Mouse (Mus musculus) mature B cell (primary cell): ENCODE measurements around the gene Frs2.

Experiments
- in situ Hi-C: fragments of 300-500 bp; cut with MboI; formaldehyde crosslinking; loops from 2 replicates; pipeline ENCODE4 v1.14.3; 2019

Frs2 gene

DNA sequence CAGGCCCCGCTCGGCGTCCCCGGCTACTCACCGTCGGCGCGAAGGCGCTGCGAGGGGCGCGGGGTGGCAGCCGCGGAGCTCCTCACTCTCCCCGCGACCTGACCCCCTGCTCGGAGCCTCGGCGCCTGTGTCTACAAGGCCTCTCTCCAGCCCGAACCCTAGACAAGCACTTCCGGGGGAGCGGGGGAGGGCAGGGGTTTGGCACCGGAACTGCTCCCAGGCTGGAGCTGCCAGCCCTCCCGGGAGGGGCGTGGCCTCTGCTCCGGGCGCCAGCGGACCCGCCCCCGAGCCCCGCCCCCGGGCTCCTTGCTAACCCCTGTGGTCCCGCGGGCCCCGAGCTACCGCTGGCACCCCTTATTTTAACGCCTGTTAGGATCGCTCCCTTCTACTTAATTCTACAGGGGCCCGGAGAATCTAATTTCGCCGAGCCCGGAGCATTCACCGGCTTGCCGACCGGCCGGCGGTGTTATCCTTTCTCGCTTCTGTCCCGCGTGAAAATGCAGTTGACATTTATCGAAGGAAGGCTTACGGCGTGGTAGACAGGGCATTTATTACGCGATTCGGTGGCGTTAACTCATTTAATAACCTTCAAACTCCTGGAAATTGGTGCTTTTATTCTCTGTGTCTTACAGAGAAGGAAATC is at the start of gene Frs2:
Gene Frs2, minus strand, starts transcription at position 174 of the 643 bp plus-strand sequence.
- in situ Hi-C loops = no loop called here

DNA sequence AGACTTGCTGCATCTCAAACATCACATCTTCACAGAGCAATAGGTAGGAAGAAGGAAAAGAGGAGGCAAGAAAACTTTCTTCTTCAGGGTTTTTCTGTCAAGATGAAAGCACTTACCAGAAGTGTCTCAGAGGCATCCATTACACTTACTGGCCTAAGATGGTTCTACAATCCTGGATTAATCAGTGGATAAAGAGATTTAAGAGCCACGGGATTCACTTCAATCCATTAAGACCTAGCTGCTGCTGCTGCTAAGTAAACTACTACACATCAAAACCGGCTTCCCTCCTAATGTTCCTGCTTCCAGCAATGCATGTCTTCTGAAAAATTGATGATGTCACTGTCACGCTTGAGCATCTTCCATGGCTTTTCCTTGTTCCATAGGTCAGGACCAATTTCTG is 48.4 kb upstream of the Frs2 start:
- in situ Hi-C loops = no loop called here

DNA sequence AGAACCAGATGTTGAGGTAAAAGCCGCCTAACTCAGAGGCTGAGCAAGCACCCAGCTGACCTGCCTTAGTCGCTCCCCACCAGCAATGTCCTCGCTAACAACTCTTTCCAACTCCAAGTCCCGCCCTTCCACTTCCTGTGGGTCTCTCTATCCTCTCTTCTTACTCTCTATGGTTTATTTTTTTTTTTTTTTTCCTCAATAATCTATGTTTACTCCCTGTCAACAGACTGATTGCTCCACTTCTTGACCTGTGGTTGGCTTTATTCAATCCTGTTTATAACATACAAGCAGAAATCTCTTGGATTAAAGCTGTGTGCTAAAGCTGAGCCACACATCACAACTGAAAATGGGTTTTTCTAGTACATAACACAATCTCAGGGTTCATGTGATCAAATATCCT is 47.4 kb upstream of the Frs2 start:
- in situ Hi-C loops = no loop called here

DNA sequence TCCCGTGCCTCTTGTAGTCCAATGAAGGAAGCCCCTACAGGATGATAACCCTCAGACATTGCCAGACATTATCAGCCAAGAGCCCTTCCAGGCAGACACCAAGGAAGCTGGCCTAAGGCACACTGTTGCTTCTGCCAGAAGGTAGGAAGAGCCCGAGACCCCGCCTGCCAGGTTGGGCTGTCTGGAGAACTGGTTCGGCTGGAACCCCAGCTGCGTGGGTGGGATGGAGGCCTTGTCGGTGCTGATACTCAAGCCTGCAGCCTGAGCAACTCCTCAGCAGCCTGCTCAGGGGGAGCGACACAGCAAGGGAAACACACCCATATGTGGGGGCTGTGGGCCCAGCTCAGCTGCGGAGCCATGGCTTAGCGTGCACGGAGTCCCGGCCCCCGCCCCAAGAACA is 46.7 kb upstream of the Frs2 start:
- in situ Hi-C loops = no loop called here

DNA sequence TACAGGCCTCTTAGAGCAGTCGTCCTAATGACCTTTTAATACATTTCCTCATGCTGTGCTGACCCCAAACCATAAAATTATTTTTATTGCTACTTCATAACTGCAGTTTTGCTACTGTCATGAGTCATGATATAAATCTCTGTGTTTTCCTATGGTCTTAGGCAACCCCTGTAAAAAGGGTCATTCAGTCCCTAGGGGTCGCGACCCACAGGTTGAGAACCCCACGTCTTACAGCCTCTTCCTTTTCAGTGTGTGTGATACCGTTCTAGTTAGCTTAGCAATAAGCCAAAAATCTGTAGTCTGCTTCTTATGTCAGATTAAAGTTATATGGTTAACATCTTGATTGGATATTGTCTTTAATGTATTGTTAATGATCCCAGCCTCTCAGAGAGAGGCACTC is 45.0 kb upstream of the Frs2 start:
- in situ Hi-C loops = no loop called here

DNA sequence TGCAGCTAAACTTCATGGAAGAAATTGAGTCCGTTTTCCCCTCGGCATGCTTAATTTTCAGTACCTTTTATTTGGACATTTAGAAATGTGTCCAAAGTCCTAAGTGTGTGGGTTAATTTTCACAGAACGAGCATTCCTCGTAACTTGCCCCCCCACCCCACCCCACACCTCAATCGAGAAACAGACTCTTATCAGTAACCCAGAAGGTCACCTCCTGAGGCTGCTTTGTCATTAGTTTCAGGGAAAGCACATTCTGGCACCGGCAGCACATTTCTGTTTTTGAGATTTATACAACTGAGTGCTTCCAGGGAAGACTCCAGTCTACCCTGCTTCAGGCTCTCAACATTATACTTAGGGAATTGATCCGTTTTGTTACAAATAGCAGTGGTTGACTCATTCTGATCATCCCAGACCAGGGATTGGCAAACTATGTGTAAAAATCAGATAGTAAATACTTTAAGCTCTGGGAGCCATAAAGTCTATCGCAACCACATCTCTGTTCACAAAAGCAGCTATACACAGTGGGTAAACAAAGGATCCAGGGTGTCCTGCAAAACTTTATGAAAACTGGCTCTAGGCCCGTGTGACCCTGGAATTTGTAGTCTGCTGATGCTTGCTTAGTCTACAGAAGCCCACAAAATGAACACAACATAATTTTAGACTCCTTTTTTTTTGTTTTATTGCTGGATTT is 37.2 kb upstream of the Frs2 start:
- in situ Hi-C loops = no loop called here

DNA sequence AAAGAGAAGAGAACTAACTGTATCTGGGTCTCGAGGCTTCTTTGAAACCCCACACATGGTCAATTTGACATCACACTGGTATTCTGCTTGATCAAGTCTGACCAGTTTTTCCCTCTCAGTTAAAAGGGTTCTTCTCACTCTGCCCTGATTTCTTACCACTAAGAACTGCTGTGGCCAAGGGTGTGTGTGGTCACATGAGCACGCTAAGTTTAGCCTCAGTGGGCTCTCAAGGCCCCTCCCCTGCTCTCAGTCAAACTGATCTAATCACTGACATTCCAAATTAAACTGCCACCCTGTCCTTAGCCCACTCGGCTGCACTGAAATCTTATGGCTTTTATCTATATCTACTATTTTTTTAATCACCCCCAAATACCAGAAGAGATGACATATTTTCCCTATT is 32.8 kb upstream of the Frs2 start:
- in situ Hi-C loops = no loop called here

DNA sequence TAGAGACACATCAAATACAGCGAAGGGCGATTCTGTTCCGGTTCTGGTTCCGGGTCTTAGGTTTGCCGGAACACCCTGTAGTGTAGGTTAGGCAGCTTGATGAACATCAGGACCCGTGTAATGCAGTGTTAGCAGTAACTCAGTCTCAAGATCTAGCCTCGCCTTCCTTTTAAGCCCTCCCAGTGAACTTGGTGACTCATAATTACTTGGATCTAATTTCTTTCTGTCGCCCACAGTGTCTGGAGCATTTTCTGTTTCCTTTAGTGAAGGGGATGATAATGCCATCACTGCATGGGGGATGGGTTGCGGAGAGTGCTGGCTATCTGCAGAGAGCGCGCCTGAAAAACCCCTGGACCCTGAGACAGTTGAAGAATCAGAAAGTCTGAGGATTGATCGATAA is 26.3 kb upstream of the Frs2 start:
- in situ Hi-C loops = no loop called here

DNA sequence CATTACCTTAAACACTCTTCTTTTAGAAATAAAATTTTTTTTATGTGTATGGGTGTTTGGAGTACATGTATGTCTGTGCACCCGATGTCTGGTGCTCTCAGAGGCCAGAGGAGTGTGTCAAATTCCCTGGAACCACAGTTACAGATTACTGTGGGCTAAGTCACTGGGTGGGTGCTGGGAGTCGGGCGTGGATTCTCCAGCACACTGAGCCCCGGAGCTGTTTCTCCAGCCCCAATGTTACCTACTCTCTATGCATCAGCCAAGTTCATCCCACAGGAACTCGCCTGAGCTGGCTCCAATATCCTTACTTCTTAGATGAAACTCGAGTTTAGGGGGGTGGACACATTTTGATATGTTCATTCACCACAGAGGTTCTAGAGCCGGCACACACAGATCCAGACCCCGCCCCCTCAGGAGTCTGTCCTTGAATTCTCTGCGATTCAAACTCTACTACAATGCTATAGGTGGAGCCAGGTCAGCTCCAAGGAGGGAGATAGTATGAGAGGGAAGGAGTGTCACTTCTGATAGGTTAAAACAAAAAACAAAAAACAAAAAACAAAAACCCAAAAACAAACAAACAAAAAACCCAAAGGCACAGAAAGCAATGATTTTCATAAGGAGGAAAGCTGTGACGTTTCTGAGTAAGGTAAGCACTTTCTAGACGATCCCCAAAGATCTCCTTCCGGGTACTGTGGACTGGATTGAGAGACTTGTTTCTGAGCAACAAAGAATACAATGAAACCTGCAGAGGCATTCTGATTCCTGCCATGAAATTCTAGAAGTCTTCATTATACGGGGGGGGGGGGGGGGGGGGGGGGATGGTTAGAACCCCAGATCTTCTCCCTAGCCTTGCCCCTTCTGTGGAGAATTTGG is 25.5 kb upstream of the Frs2 start:
- in situ Hi-C loops = no loop called here

DNA sequence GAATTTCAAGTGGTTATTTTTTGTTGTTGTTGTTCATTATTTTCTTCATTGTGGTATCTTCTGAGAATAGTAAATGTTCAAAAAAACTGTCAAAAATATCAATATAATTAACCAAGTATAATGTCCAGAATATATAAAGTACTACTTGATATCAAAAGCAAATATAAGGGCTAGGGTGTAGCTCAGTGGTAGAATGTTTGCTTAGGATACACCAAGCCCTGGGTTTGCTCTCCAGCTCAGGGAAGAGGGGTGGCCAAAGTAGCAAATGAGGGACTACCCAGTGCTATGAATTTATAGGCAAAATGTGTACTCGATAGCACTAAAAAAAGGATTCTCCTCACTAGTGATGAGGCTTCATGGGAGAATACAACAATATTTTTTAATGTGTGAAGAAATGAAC is 24.8 kb upstream of the Frs2 start:
- in situ Hi-C loops = no loop called here

DNA sequence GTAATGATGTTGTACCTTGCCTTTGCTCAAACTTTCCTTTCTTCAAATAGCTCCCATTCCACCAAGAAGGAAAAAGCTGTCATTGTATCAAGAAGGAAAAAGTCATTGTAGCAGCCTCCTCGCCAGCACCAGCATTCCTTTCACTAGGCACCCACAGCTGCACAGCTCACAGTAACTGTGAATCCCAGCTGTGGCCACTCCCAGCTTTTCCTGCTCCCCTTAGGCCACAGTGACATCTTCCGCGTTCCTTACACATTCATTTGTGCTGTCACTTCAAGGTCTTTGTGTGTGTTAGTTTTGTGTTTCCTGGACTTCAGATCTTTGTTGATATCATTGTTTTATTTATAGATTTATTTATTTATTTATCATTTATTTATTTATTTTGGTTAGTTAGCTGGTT is 23.7 kb upstream of the Frs2 start:
- in situ Hi-C loops = no loop called here

DNA sequence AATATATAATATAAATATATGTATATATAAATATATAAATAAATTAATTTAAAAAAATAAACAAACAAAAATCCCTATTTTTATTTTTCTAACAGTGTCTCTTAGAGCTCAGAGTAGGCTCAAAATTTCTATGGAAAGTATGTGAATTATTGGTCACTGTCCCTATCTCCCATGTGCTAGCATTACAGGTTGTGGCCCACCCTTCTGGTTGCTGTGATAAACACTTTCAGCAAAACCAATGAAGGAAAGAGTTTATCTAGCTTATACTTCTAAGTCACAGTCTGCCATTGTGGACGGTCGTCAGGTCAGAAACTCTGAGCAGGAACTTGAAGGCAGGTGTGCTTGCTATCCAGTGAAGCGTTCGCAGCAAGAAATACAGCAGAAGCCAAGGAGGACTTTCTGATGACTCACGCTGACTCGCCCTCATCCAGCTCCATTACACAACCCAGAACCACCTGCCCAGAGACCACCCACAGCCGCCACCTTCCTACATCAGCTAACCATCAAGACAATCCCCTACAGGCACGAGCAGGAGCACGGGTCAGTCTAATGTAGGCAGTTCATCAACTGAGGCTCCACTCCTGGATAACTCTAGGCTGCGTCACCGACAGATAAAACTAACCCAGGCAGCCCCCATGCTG is 18.6 kb upstream of the Frs2 start:
- in situ Hi-C loops = no loop called here

DNA sequence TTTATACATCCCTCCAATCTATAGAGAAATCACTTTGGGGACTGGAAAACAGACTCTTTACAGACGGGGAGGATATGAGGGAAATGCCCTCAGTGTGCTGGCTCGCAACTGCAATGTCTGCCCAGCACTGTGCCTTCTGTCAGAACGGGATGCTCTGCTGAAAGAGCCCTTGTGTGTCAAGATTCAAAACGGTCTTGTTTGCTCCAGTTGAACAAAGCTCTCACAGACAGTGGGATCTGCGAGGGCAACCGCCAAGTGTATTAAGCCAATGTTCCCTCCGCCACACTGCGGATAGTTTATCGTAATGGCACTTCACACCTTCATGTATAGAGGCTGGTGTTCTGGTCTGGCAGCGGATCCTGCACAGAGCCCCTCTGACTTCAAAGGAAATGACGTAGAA is 14.3 kb upstream of the Frs2 start:
- in situ Hi-C loops = no loop called here

DNA sequence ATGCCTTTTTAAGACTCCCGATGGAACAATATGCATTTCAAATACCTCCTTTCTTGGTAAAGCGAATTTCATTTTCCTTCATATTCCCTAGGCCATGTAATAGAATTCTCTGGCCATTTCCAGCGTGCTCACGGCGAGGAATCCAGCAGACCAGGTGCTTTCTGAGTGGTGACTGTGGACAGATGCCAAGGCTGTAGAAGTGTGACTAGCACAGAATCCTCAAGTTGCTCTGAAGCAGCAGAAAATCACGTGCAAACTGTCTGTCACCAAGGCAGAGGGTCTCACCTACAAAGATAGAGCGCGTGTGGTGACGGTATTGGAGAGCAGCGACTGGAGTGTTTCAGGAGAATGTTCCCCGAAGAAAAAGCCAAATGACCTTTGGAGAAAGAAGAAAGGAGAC is 11.8 kb upstream of the Frs2 start:
- in situ Hi-C loops = no loop called here

DNA sequence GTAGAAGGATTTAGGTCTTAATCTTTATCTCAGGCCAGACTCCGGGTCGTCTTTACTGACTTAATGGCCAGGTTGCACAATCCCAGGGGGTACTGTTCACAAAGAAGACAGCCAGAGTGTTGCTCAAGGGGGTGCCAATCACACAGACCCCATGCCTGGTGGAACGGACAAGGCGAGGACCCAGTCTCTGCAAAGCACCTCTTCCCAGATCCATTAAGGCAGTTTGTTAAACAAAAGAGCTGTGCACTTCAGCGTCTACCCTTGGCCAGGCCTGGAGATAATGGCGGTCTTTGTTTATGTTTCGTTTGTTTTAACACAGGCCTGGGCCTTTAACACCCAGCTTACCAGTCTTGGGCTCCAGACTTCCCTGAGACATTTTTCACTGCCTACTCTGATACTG is 3.9 kb upstream of the Frs2 start:
- in situ Hi-C loops = no loop called here

DNA sequence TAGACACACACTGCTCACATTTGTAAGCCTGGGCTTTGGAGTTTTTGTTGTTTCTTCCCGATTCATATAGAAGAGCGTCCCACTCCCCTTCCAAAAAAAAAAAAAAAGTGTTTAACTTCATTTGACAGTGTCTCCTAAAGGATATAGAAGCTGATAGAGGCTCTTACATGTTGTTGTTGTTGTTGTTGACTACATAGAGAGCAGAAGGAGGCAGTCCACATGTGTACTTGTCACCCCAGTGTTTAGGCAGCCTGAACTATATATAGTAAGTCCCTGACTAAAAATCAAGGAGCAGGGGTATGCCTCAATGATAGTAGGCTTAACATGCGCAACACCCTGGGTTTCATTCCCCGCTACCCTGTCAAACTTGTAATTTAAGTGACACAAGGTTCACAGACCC is 3.3 kb upstream of the Frs2 start:
- in situ Hi-C loops = no loop called here

DNA sequence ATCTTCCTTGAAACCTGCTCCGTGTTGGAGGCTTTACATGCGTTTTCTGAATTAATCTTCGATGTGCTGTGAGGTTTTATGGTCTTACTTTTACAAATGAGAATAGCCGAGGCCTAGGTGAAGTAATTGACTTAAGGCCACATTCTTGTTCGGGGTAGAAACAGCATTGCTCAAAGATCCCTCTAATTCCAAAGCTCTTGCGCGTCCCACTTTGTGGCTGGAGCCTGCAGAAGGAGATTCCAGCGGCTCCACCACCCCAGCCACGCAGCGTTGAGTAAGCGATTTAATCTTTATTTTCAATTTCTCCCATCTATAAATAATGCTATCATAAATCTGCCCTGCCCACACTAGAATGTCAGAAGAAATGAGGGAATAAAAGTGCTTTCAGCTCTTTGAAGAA is 2.9 kb upstream of the Frs2 start:
- in situ Hi-C loops = no loop called here

DNA sequence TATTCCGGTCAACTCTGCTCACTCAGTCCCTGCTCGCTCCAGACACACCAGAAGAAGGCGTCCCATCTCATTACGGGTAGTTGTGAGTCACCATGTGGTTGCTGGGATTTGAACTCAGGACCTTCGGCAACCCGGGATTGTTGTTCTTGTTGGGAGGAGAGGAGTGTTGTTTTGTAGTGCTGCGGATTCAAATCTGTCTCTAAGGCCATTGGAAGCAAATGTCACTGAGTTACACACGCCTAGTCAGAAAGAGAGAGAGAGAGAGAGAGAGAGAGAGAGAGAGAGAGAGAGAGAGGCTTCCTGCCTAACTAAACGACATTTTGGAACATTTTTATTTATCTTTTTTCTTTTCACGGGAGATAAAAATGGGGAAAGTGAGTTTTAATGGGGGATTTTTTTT is 2.4 kb upstream of the Frs2 start:
- in situ Hi-C loops = no loop called here

DNA sequence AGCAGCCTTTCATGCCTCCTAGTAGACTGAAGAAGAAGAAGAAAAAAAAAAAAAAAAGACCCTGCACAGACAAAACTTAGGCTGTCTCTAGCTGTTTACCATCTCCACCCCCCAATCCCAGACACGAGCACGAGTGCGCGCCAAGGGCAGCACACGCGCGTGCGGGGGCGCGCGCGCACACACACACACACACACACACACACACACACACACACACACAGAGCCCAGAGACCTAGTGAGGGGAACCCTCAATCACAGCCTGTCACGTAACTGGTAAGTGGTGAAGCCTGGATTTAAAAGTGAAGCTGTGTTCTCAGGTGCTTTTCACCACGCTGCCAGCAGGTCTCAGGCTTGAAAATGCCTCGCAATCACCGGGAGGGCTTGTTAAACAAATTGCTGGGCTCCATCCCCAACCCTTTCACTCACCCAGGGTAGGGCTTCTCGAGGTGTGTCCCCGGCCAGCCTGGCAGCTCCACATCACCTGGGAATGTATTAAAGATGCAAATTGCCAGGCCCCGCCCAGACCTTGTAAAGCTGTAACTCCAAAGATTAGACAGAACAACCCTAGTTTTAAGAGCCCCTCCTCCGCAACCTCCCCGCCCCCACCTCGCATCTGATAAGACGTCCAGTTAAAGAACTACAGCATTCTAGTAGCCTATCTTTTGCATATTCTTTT is 1.7 kb upstream of the Frs2 start:
- in situ Hi-C loops = no loop called here

DNA sequence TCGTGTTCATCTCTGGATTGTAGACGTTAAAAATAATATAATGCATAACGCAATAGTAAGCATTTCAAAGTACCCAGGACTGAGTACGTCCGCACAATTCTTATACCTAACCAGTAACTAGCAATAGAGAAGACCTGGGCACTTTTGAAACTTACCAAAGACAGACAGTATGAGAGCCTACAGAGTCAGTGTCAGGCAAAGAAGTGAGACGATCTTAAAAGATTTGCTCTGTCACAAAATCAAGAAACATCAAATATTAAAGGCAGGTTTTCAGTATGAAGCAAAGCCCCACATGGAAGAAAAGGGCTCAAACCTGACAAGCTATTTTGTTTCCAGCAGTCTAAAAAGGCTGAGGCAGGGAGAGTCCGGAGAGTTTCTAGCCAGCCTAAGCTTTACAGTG is 907 bp upstream of the Frs2 start:
- in situ Hi-C loops = no loop called here

DNA sequence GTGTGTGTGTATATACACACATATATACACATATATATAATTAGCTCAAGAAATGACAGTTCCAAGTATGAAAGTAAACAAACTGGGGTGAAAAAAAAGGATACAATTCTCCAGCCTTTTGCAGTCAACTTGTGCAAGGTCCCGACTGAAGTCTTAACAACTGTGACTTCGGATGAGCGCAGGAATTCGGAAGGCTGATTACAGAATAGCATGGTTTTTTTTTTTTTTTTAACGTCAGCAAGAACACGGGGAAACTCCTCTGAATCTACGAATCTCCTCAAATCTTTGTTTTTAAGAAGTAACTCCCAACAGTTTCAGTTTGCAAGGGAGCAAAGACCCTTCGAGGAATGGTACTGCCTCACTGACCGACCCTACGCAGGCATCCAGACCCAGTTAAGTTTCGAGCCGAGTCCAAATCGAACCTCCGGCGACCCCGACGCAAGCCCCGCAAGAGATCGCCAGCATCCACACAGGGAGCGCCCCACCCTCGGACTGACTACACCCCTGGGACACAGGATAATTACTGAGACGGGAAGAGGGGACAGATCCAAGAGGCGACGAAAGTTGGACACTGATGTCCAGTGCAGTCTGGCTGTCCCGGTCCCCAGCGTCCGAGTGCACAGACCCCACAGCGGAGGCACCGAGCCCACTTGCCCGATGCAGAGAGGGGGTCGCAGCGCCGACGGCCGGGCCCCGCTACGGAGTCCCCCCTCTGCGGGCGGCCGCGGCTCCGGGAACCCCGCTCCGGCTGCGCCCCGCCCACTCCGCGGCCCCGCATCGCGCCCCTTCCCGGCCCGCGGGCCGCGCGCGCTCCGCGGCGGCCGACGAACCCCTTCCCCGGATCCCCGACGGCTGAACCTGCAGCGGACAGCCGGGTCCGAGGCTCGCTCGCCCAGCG is 622 bp downstream of the Frs2 start:
- in situ Hi-C loops = no loop called here
